Mouse (Mus musculus) intestine, embryonic 15.5 days (tissue): ENCODE results near the gene Olfr1217. TPM values are rescaled to one million over a fixed set of nuclear protein-coding genes. Genes with fewer than 3 reads are reported as not detected.
"Not testable (repeated sequence)": the region's sequence is repeated elsewhere in the genome, so short reads cannot be mapped to it uniquely, and the experiment has no call there.

ENCODE experiments used
- ATAC-seq: fragments of 200-750 bp; cut with Nextera tagmentation; 2 replicates; pipeline ENCODE4 v1.8.0; 2017; ENCODE audit warnings: moderate TSS enrichment, moderate library complexity
- H3K27ac ChIP-seq: fragments of 300-500 bp; sonication (generic); 2 replicates; pipeline ENCODE4 v1.5.1; 2015; ENCODE audit warnings: mild to moderate bottlenecking, inconsistent platforms
- H3K27me3 ChIP-seq: fragments of 300-500 bp; sonication (generic); replicated peaks from 2 replicates; pipeline ENCODE4 v1.6.1; 2015; ENCODE audit warnings: inconsistent platforms
- H3K36me3 ChIP-seq: fragments of 300-500 bp; sonication (generic); 2 replicates; pipeline ENCODE4 v1.6.1; 2015; ENCODE audit warnings: inconsistent platforms
- H3K4me1 ChIP-seq: fragments of 300-500 bp; sonication (generic); replicated peaks from 2 replicates; pipeline ENCODE4 v1.6.1; 2015; ENCODE audit warnings: inconsistent platforms
- H3K4me2 ChIP-seq: fragments of 300-500 bp; sonication (generic); replicated peaks from 2 replicates; pipeline ENCODE4 v1.6.1; 2015; ENCODE audit warnings: mild to moderate bottlenecking, inconsistent platforms
- H3K4me3 ChIP-seq: fragments of 300-500 bp; sonication (generic); replicated peaks from 2 replicates; pipeline ENCODE4 v1.5.1; 2015; ENCODE audit warnings: inconsistent platforms
- H3K9ac ChIP-seq: fragments of 300-500 bp; sonication (generic); 2 replicates; pipeline ENCODE4 v1.6.1; 2015; ENCODE audit warnings: inconsistent platforms
- H3K9me3 ChIP-seq: fragments of 300-500 bp; sonication (generic); 2 replicates; pipeline ENCODE4 v1.6.1; 2016; ENCODE audit warnings: inconsistent platforms
- WGBS: fragments of 180-500 bp; shearing (Covaris S2); methylation state at CpG from one replicate; pipeline ENCODE4 v1.1.7; 2015; 5-methylcytosine and 5-hydroxymethylcytosine counted together
- polyA plus RNA-seq: library from polyadenylated mRNA; unstranded; fragments of >200 nt; fragmentation: Nextera tagmentation; extraction: Ambion mirVana; gene quantifications from 2 replicates; pipeline ENCODE4 v1.2.1, GENCODE M21; 2015

Olfr1217 gene
- not detected in 2 replicates for polyA plus RNA-seq

DNA sequence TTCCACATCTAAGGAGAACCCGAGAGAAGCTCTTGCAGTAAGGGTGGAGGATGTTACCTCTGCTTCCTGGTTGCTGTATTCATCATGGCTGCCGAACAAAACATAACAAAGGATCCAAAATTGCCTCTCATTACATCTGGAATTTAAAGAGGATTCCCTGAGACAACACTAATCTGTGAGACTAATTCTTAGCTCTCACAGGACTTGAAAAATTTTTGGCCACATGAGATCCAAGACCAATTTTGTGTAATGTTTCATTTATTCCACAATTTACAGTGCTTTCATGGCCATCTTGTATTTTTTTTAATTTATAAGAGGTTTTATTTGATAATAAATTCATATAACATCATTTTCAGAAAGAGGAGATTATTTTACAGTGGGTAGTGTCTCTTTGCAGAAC is at the start of gene Olfr1217:
Olfr1217 (minus strand) TSS at position 101 of the 400 bp plus-strand sequence.
- no peak for ATAC-seq
- no peaks in the 10 kb centered on the region for H3K4me1 ChIP-seq
- no peak within 1 kb of the TSS for H3K9ac ChIP-seq
- H3K4me3 ChIP-seq, result no peak within 1 kb of the TSS
- 65% methylated on average over 2 of the region's 2 CpGs for WGBS
- H3K9me3 ChIP-seq, result no peaks in the 10 kb centered on the region
- H3K27ac ChIP-seq, result no peak within 1 kb of the TSS
- no peak within 1 kb of the TSS for H3K4me2 ChIP-seq
- no peaks in the 10 kb centered on the region for H3K36me3 ChIP-seq
- no peaks in the 10 kb centered on the region for H3K27me3 ChIP-seq

DNA sequence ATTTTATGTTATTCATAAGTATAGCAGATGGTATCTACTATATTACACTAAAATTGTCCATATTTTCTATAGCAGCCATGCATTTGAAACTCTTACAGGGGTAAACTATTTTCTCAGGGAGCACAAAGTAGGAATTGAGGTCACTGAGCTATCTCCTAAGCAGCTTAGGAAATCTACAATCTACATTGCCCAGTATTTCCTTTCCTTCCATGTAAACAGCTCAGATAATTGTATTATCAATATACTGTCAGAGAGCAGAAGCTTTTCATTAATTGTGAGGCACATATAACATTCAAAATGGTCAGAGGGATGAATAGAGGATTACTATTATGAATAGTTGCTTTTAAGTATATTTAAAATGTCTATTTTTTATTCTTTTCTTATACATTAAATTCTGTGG is 49.6 kb upstream of the Olfr1217 start:
- Histone ChIP-seq H3K9me3 (no peaks in the 10 kb centered on the region), H3K36me3 (no peaks in the 10 kb centered on the region), H3K27me3 (no peaks in the 10 kb centered on the region), H3K27ac (no peak overlapping the region), H3K4me2 (no peak overlapping the region), H3K4me3 (no peak overlapping the region), H3K4me1 (no peaks in the 10 kb centered on the region), H3K9ac (no peak overlapping the region)
- no peak for ATAC-seq

DNA sequence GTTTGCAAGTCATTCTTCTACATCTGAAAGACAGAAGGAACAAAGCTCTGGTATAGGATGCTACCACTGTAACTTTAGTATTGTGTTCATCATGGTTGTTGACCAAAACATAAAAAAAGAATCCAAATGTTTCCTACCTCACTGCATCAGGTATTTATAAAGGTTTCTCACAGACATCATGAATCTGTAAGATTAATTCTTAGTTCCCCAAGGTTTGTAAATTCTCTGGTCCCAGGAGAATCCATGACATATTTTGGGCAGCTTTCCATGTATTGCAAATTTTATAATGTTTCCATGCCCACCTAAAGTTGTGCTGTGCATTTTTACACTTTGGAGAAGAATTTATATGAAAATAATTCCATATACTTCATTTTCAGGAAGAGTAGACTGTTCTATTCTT is 29.2 kb upstream of the Olfr1217 start, which contains the start of gene Olfr1218:
Olfr1218 (minus strand) TSS at position 101 of the 400 bp plus-strand sequence.
- H3K36me3 ChIP-seq, result no peaks in the 10 kb centered on the region
- no peak within 1 kb of the TSS for H3K27ac ChIP-seq
- no peaks in the 10 kb centered on the region for H3K4me1 ChIP-seq
- no peak for ATAC-seq
- no peaks in the 10 kb centered on the region for H3K9me3 ChIP-seq
- H3K4me2 ChIP-seq, result no peak within 1 kb of the TSS
- no peak within 1 kb of the TSS for H3K4me3 ChIP-seq
- H3K27me3 ChIP-seq, result no peaks in the 10 kb centered on the region
- no peak within 1 kb of the TSS for H3K9ac ChIP-seq

DNA sequence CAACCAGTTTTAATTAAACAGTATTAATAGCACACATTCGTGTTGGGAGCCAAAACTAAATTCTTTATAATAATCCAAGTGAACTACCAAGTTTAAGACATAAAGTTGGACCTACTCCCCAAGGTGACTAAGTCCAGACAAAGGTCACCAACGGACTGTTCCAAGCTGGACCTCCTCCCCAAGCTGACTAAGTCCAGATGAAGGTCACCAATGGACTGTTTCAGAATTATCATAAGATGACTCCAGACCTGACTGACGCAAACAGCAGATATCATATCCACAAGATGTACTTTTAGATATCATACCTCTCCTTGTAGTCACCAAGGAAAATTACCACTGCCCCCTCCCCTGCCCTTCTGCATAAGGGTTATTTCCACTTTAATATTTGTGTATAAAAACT is 10.4 kb downstream of the Olfr1217 start:
- not testable (repeated sequence) for H3K4me3 ChIP-seq, H3K27ac ChIP-seq, H3K27me3 ChIP-seq, H3K4me1 ChIP-seq, H3K36me3 ChIP-seq, ATAC-seq, H3K4me2 ChIP-seq, H3K9me3 ChIP-seq, H3K9ac ChIP-seq
- WGBS, result 70% methylated on average over 3 of the region's 3 CpGs

DNA sequence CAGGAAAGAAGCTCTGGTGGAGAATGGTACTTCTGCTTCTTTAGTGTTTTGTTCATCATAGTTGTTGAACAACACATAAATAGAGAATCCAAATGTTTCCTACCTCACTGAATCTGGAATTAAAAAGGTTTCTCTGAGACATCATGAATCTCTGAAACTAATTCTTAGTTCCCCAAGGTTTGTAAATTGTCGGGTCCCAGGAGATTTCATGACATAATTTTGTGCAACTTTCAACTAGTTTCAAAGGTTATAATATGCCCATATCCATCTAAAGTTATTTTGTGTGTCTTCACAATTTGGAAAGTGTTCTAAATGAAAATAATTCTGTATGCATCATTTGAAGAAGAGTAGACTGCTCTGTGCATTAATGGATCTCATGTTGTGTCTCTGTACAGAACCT is 13.6 kb downstream of the Olfr1217 start, which contains the start of gene Olfr1216:
Olfr1216 (minus strand) TSS at position 101 of the 400 bp plus-strand sequence.
- WGBS, result 71% methylated on average over 1 of the region's 1 CpGs
- H3K9ac ChIP-seq, result no peak within 1 kb of the TSS
- no peaks in the 10 kb centered on the region for H3K27me3 ChIP-seq
- ATAC-seq, result no peak
- H3K9me3 ChIP-seq, result no peaks in the 10 kb centered on the region
- H3K4me2 ChIP-seq, result no peak within 1 kb of the TSS
- no peak within 1 kb of the TSS for H3K4me3 ChIP-seq
- H3K4me1 ChIP-seq, result no peaks in the 10 kb centered on the region
- H3K27ac ChIP-seq, result no peak within 1 kb of the TSS
- no peaks in the 10 kb centered on the region for H3K36me3 ChIP-seq

DNA sequence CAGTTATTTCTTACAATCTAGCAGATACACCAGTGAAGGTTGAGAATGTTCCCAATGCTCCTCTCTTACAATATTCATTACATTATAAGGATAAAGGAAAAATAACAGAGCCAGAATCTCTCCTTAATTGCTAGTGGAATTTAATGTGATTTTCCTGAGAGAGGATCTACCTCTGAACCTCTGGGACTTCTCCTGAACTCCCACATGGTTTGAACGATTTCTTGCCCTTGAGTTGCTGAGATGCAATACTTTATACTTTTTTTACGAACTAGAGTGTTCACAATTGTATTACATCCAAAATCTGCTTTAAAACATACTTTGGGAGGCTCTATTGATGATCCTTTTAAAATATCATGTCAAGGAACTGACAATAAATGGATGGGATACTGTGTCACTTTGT is 25.0 kb downstream of the Olfr1217 start, which contains the start of gene Olfr1215:
Olfr1215 (minus strand) TSS at position 101 of the 400 bp plus-strand sequence.
- H3K4me1 ChIP-seq, result no peaks in the 10 kb centered on the region
- no peak for ATAC-seq
- 70% methylated on average over 2 of the region's 2 CpGs for WGBS
- no peak within 1 kb of the TSS for H3K27ac ChIP-seq
- no peaks in the 10 kb centered on the region for H3K36me3 ChIP-seq
- no peak within 1 kb of the TSS for H3K4me2 ChIP-seq
- no peak within 1 kb of the TSS for H3K9ac ChIP-seq
- H3K4me3 ChIP-seq, result no peak within 1 kb of the TSS
- no peaks in the 10 kb centered on the region for H3K27me3 ChIP-seq
- no peaks in the 10 kb centered on the region for H3K9me3 ChIP-seq

DNA sequence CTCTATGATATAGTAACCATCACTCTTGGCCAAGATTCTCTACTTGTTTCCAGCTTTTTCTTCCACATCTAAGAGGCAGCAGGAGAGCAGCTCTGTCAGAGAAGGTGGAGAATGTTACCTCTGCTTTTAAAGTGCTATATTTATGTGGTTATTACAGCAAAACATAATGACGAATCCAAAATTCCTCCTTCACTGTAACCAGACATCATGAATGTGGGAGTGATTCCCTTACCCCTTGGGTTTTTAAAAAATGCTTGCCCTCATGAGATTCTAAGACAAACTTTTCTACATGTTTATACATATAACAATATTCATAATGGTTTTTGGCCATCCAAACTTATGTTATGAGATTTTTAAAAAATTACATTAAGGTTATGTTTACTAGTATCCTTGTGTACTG is 39.3 kb downstream of the Olfr1217 start, which contains the start of gene Olfr1214:
Olfr1214 (minus strand) TSS at position 101 of the 400 bp plus-strand sequence.
- Histone ChIP-seq H3K36me3 (no peaks in the 10 kb centered on the region), H3K4me3 (no peak within 1 kb of the TSS), H3K4me2 (no peak within 1 kb of the TSS), H3K27me3 (no peaks in the 10 kb centered on the region), H3K9me3 (no peaks in the 10 kb centered on the region), H3K4me1 (no peaks in the 10 kb centered on the region), H3K9ac (no peak within 1 kb of the TSS), H3K27ac (no peak within 1 kb of the TSS)
- ATAC-seq, result no peak
- WGBS, result 86% methylated on average over 1 of the region's 1 CpGs

DNA sequence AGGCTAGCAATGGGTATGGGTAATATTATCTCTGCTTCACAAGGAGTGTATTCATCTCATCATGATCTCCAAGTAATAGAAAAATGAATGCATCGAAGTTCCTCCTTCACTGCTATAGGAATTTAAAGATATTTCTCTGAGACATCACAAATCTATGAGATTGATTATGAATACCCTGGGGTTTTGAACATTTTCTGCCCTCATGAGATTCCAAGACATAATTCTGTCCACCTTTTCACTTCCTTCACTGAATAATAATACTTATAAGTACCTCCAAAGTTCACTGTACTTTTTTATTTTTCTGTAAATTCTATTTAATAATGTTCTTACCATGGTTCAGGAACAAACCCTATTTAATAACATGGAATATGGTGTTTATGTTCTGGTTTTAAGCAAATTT is 51.7 kb downstream of the Olfr1217 start, which contains the start of gene Gm13762:
Gm13762 (minus strand) TSS at position 101 of the 400 bp plus-strand sequence.
- Histone ChIP-seq H3K27ac (no peak within 1 kb of the TSS), H3K4me2 (no peak within 1 kb of the TSS), H3K4me1 (no peaks in the 10 kb centered on the region), H3K9me3 (no peaks in the 10 kb centered on the region), H3K9ac (no peak within 1 kb of the TSS), H3K27me3 (no peaks in the 10 kb centered on the region), H3K36me3 (no peaks in the 10 kb centered on the region), H3K4me3 (no peak within 1 kb of the TSS)
- ATAC-seq, result no peak
- 85% methylated on average over 1 of the region's 1 CpGs for WGBS

Other genes starting within 250 kb of the Olfr1217 start
- gene Olfr1201, start 239.0 kb downstream of the Olfr1217 start, polyA plus RNA-seq, result not detected in 2 replicates
- gene Olfr1202, start 217.6 kb downstream of the Olfr1217 start, polyA plus RNA-seq, result not detected in 2 replicates
- not detected in 2 replicates for gene Olfr1205, start 202.3 kb downstream of the Olfr1217 start, polyA plus RNA-seq
- not detected in 2 replicates for gene Olfr1204, start 182.8 kb downstream of the Olfr1217 start, polyA plus RNA-seq
- not detected in 2 replicates for gene Olfr1206, start 168.8 kb downstream of the Olfr1217 start, polyA plus RNA-seq
- not detected in 2 replicates for gene Olfr1208, start 129.8 kb downstream of the Olfr1217 start, polyA plus RNA-seq
- gene Olfr1209, start 116.9 kb downstream of the Olfr1217 start, polyA plus RNA-seq, result not detected in 2 replicates
- gene Olfr1211, start 94.0 kb downstream of the Olfr1217 start, polyA plus RNA-seq, result not detected in 2 replicates
- not detected in 2 replicates for gene Olfr1212, start 78.1 kb downstream of the Olfr1217 start, polyA plus RNA-seq
- not detected in 2 replicates for gene Gm13762, start 51.8 kb downstream of the Olfr1217 start, polyA plus RNA-seq
- gene Olfr1214, start 39.4 kb downstream of the Olfr1217 start, polyA plus RNA-seq, result not detected in 2 replicates
- gene Olfr1215, start 25.1 kb downstream of the Olfr1217 start, polyA plus RNA-seq, result not detected in 2 replicates
- not detected in 2 replicates for gene Olfr1216, start 13.7 kb downstream of the Olfr1217 start, polyA plus RNA-seq
- not detected in 2 replicates for gene Olfr1218, start 29.1 kb upstream of the Olfr1217 start, polyA plus RNA-seq
- not detected in 2 replicates for gene Olfr1219, start 51.4 kb upstream of the Olfr1217 start, polyA plus RNA-seq
- gene Olfr1220, start 74.8 kb upstream of the Olfr1217 start, polyA plus RNA-seq, result not detected in 2 replicates
- not detected in 2 replicates for gene Olfr1221, start 85.2 kb upstream of the Olfr1217 start, polyA plus RNA-seq
- not detected in 2 replicates for gene Olfr1222, start 101.0 kb upstream of the Olfr1217 start, polyA plus RNA-seq
- not detected in 2 replicates for gene Olfr1223, start 119.5 kb upstream of the Olfr1217 start, polyA plus RNA-seq
- gene Olfr1224-ps1, start 132.0 kb upstream of the Olfr1217 start, polyA plus RNA-seq, result not detected in 2 replicates
- not detected in 2 replicates for gene Olfr1225, start 142.6 kb upstream of the Olfr1217 start, polyA plus RNA-seq
- gene Olfr1226, start 168.0 kb upstream of the Olfr1217 start, polyA plus RNA-seq, result not detected in 2 replicates
- gene Olfr1228, start 222.0 kb upstream of the Olfr1217 start, polyA plus RNA-seq, result not detected in 2 replicates